Mouse (Mus musculus) limb, embryonic 14.5 days (tissue): Measurements from ENCODE around the gene Sbf1. TPM values are rescaled to one million over a fixed set of nuclear protein-coding genes. Genes with fewer than 3 reads are reported as not detected.

Experiments used
- ATAC-seq: fragments of 200-750 bp; cut with Nextera tagmentation; 2 replicates; pipeline ENCODE4 v1.8.0; 2017; ENCODE audit warnings: low read depth, moderate number of reproducible peaks, moderate TSS enrichment; ENCODE audit not compliant: low FRiP score
- DNase-seq: peaks from one replicate; pipeline ENCODE4 v3.0.0-alpha.2; 2015; ENCODE audit warnings: low spot score
- H3K27ac ChIP-seq: fragments of 300-500 bp; sonication (generic); replicated peaks from 2 replicates; pipeline ENCODE4 v1.5.1; 2014; ENCODE audit warnings: low read depth, mild to moderate bottlenecking, low read length, moderate library complexity, mixed read lengths
- H3K27me3 ChIP-seq: fragments of 300-500 bp; sonication (generic); 2 replicates; pipeline ENCODE4 v1.6.1; 2014; ENCODE audit warnings: low read length, mixed read lengths; ENCODE audit not compliant: control insufficient read depth, insufficient read depth
- H3K36me3 ChIP-seq: fragments of 300-500 bp; sonication (generic); 2 replicates; pipeline ENCODE4 v1.6.1; 2014; ENCODE audit warnings: mild to moderate bottlenecking, low read length, moderate library complexity, mixed read lengths; ENCODE audit not compliant: control insufficient read depth, insufficient read depth
- H3K4me1 ChIP-seq: fragments of 300-500 bp; sonication (generic); 2 replicates; pipeline ENCODE4 v1.6.1; 2014; ENCODE audit warnings: antibody characterized with exemption, low read length, mixed read lengths; ENCODE audit not compliant: control insufficient read depth, insufficient read depth
- H3K4me2 ChIP-seq: fragments of 300-500 bp; sonication (generic); replicated peaks from 2 replicates; pipeline ENCODE4 v1.6.1; 2014; ENCODE audit warnings: low read depth, mild to moderate bottlenecking, low read length, moderate library complexity; ENCODE audit not compliant: severe bottlenecking
- H3K4me3 ChIP-seq: fragments of 300-500 bp; sonication (generic); replicated peaks from 2 replicates; pipeline ENCODE4 v1.5.1; 2014; ENCODE audit warnings: low read length
- H3K9ac ChIP-seq: fragments of 300-500 bp; sonication (generic); 2 replicates; pipeline ENCODE4 v1.6.1; 2014; ENCODE audit warnings: mild to moderate bottlenecking, low read depth, low read length, moderate library complexity; ENCODE audit not compliant: severe bottlenecking
- H3K9me3 ChIP-seq: fragments of 300-500 bp; sonication (generic); 2 replicates; pipeline ENCODE4 v1.6.1; 2016; ENCODE audit warnings: low read length; ENCODE audit not compliant: control insufficient read depth
- POLR2A ChIP-seq: fragments of 200-500 bp; IDR thresholded peaks from 2 replicates; pipeline ENCODE4 v1.8.0; 2012; ENCODE audit warnings: inconsistent platforms, mild to moderate bottlenecking, moderate library complexity, borderline replicate concordance; ENCODE audit not compliant: insufficient read depth, insufficient read length; ENCODE audit errors: extremely low read depth
- WGBS: fragments of 180-500 bp; shearing (Covaris S2); extraction: QIAGEN DNeasy Blood & Tissue Kit; methylation state at CpG from one replicate; pipeline ENCODE4 v1.1.7; 2014; 5-methylcytosine and 5-hydroxymethylcytosine counted together
- polyA plus RNA-seq, 2 experiments: library from polyadenylated mRNA; depleted of rRNA in 1 of 2; stranded (reverse) in 1 of 2; unstranded in 1 of 2; fragments of >200 nt; fragmentation: Nextera tagmentation in 1 of 2; extraction: Ambion mirVana in 1 of 2; gene quantifications; 2 replicates each; pipeline versions ENCODE4 v1.2.1 to v1.2.3; 2012 to 2014

Gene Sbf1
- polyA plus RNA-seq, 2 experiments, result 65.1 to 154 TPM

GRCm38 (mm10) chr15:89284094-89284493 is 31.0 kb downstream of the Sbf1 start:
- Histone ChIP-seq H3K9ac (no peak overlapping the region), H3K4me1 (no peaks in the 10 kb centered on the region), H3K27ac (no peak overlapping the region), H3K4me2 (no peak overlapping the region), H3K36me3 (peaks cover 90% of the 10 kb centered on the region), H3K4me3 (no peak overlapping the region), H3K27me3 (no peaks in the 10 kb centered on the region), H3K9me3 (no peaks in the 10 kb centered on the region)
- ATAC-seq (no peak), DNase-seq (no peak)
- no peak for TF ChIP-seq POLR2A
- whole genome bisulfite sequencing, result 88% methylated on average over 2 of the region's 2 CpGs

GRCm38 (mm10) chr15:89282546-89282945 is 32.6 kb downstream of the Sbf1 start:
- DNase-seq (no peak), ATAC-seq (no peak)
- Histone ChIP-seq H3K4me1 (no peaks in the 10 kb centered on the region), H3K27ac (no peak overlapping the region), H3K9ac (no peak overlapping the region), H3K4me3 (no peak overlapping the region), H3K4me2 (no peak overlapping the region), H3K27me3 (no peaks in the 10 kb centered on the region), H3K36me3 (peaks cover 89% of the 10 kb centered on the region), H3K9me3 (no peaks in the 10 kb centered on the region)
- no peak for TF ChIP-seq POLR2A
- 83% methylated on average over 6 of the region's 6 CpGs for WGBS

- no peak for ATAC-seq
- Histone ChIP-seq H3K27ac (no peak overlapping the region), H3K9ac (no peak overlapping the region), H3K9me3 (no peaks in the 10 kb centered on the region), H3K4me3 (no peak overlapping the region), H3K4me1 (no peaks in the 10 kb centered on the region), H3K27me3 (no peaks in the 10 kb centered on the region), H3K36me3 (peaks cover 78% of the 10 kb centered on the region), H3K4me2 (no peak overlapping the region)
- no peak for TF ChIP-seq POLR2A
- no peak for DNase-seq
- 92% methylated on average over 4 of the region's 4 CpGs for WGBS
These were observed 37.7 kb downstream of the Sbf1 start for GRCm38 (mm10) chr15:89277366-89277765.

GRCm38 (mm10) chr15:89275497-89275896 is 39.6 kb downstream of the Sbf1 start:
- no peak overlapping the region for H3K4me2 ChIP-seq
- no peaks in the 10 kb centered on the region for H3K9me3 ChIP-seq
- WGBS, result 86% methylated on average over 3 of the region's 3 CpGs
- no peaks in the 10 kb centered on the region for H3K4me1 ChIP-seq
- ATAC-seq (no peak), DNase-seq (no peak)
- H3K27ac ChIP-seq, result no peak overlapping the region
- TF ChIP-seq POLR2A, result no peak
- peaks cover 72% of the 10 kb centered on the region for H3K36me3 ChIP-seq
- H3K9ac ChIP-seq, result no peak overlapping the region
- H3K27me3 ChIP-seq, result no peaks in the 10 kb centered on the region
- no peak overlapping the region for H3K4me3 ChIP-seq

- ATAC-seq, result no peak
- Histone ChIP-seq H3K4me3 (no peak overlapping the region), H3K9me3 (no peaks in the 10 kb centered on the region), H3K4me1 (no peaks in the 10 kb centered on the region), H3K27me3 (no peaks in the 10 kb centered on the region), H3K27ac (no peak overlapping the region), H3K4me2 (no peak overlapping the region), H3K36me3 (peaks cover 65% of the 10 kb centered on the region), H3K9ac (no peak overlapping the region)
- 82% methylated on average over 5 of the region's 5 CpGs for WGBS
- no peak for DNase-seq
- no peak for TF ChIP-seq POLR2A
These were observed 50.6 kb downstream of the Sbf1 start for GRCm38 (mm10) chr15:89264485-89264884.

GRCm38 (mm10) chr15:89258997-89259396 is 56.1 kb downstream of the Sbf1 start:
- Histone ChIP-seq H3K4me1 (no peaks in the 10 kb centered on the region), H3K27me3 (no peaks in the 10 kb centered on the region), H3K27ac (no peak overlapping the region), H3K36me3 (peaks cover 45% of the 10 kb centered on the region), H3K9ac (no peak overlapping the region), H3K4me2 (no peak overlapping the region), H3K9me3 (no peaks in the 10 kb centered on the region), H3K4me3 (no peak overlapping the region)
- TF ChIP-seq POLR2A, result no peak
- DNase-seq, result no peak
- ATAC-seq, result no peak
- WGBS, result 91% methylated on average over 5 of the region's 5 CpGs
